Mouse (Mus musculus): ENCODE data around the gene Pfkm. TPM values are rescaled to one million over a fixed set of nuclear protein-coding genes. Genes with fewer than 3 reads are reported as not detected.

The Pfkm gene
- polyA plus RNA-seq, 1 experiment from 2014 or later = 12.8 TPM

DNA sequence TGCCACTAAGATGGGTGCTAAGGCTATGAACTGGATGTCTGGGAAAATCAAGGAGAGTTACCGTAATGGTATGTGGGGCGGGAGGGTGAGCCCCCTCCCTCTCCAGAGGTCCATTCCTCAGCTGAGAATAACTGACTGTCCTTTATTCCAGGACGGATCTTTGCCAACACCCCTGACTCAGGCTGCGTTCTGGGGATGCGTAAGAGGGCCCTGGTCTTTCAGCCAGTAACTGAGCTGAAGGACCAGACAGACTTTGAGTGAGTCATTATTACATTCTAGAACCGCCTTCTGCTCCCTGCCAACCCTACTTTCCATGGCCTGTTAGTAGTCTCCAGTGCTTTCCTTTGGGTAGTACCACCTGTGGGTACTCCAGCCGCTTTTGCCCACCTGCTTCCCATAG lies 39.1 kb downstream of the Pfkm start:
- Histone ChIP-seq H3K27me3 (replicated peaks; ENCODE audit: insufficient read depth, low read length) (no peaks in the 10 kb centered on the region), H3K27ac (ENCODE audit: low read length) (0 out of 2 replicates have a peak overlapping the region, but pooled peaks have one; percentile 1), H3K9me3 (ENCODE audit: low read length) (no peaks in the 10 kb centered on the region), H3K36me3 (ENCODE audit: insufficient read depth, low read length) (peaks cover 11% of the 10 kb centered on the region; the same call in 1 of the 2 replicates), H3K4me2 (replicated peaks; ENCODE audit: low read depth, low read length) (no peak overlapping the region), H3K9ac (replicated peaks; ENCODE audit: low read depth) (no peak overlapping the region), H3K4me1 (ENCODE audit: insufficient read depth, low read depth, low read length) (no peaks in the 10 kb centered on the region), H3K4me3 (ENCODE audit: low read depth, low read length) (no peak overlapping the region)
- 88% methylated on average over 7 of the region's 7 CpGs for WGBS
- DNase-seq (ENCODE audit: low spot score) = peak; percentile 10
- no peak for TF ChIP-seq CTCF (IDR thresholded peaks at IDR 0.05)
- TF ChIP-seq EP300 (IDR thresholded peaks at IDR 0.05) = no peak
- peak; percentile 36; the same call in 1 of the 2 replicates for ATAC-seq

DNA sequence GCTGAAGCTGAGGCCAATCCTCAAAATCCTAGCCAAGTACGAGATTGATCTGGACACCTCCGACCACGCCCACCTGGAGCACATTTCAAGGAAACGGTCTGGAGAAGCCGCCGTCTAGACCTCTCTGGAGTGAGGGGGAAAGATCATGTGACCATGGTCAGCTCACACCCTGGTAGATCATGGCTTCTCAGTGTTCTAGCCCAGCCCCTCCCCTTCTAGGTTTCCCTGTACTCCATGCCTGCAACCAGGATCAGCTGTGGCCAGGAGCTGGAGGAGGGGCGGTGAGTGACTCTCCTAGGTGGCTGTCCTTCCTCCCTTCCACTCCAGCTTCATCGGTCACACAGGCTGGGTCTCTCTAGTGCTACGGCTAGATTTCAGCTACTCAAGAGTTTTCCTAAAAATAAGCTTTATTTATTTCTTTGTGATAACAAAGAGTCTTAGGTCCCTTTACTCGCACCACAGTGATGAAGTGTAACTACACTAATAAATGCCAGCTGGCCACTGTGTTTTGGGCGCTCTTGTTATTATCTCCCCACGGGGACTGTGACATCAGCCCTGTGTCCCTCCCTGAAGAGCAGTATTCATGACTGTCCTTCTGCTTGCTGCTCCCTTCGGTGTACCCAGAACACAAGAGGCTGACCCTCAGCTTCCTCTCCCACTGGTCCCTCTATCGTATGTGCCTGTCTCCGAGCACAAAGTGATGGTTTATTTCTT lies 39.7 kb downstream of the Pfkm start:
- no peak overlapping the region for H3K4me3 ChIP-seq (ENCODE audit: low read depth, low read length)
- H3K4me1 ChIP-seq (ENCODE audit: insufficient read depth, low read depth, low read length) = no peaks in the 10 kb centered on the region
- H3K27me3 ChIP-seq (replicated peaks; ENCODE audit: insufficient read depth, low read length) = no peaks in the 10 kb centered on the region
- H3K9ac ChIP-seq (replicated peaks; ENCODE audit: low read depth) = no peak overlapping the region
- DNase-seq (ENCODE audit: low spot score) = peak; percentile 42
- 0 out of 2 replicates have a peak overlapping the region, but pooled peaks have one; percentile 1 for H3K27ac ChIP-seq (ENCODE audit: low read length)
- TF ChIP-seq CTCF (IDR thresholded peaks at IDR 0.05) (no peak), EP300 (IDR thresholded peaks at IDR 0.05) (no peak)
- WGBS = 65% methylated on average over 15 of the region's 15 CpGs
- no peak overlapping the region for H3K4me2 ChIP-seq (replicated peaks; ENCODE audit: low read depth, low read length)
- no peaks in the 10 kb centered on the region for H3K9me3 ChIP-seq (ENCODE audit: low read length)
- peaks cover 15% of the 10 kb centered on the region; the same call in 1 of the 2 replicates for H3K36me3 ChIP-seq (ENCODE audit: insufficient read depth, low read length)
- ATAC-seq = peak; percentile 81

- H3K9ac ChIP-seq (replicated peaks; ENCODE audit: low read depth) = no peak overlapping the region
- peaks cover 15% of the 10 kb centered on the region; the same call in 1 of the 2 replicates for H3K36me3 ChIP-seq (ENCODE audit: insufficient read depth, low read length)
- DNase-seq (ENCODE audit: low spot score) (no peak), ATAC-seq (no peak)
- no peak overlapping the region for H3K4me2 ChIP-seq (replicated peaks; ENCODE audit: low read depth, low read length)
- no peak overlapping the region for H3K27ac ChIP-seq (ENCODE audit: low read length)
- H3K4me3 ChIP-seq (ENCODE audit: low read depth, low read length) = no peak overlapping the region
- H3K4me1 ChIP-seq (ENCODE audit: insufficient read depth, low read depth, low read length) = no peaks in the 10 kb centered on the region
- no peaks in the 10 kb centered on the region for H3K9me3 ChIP-seq (ENCODE audit: low read length)
- 83% methylated on average over 3 of the region's 3 CpGs for WGBS
- no peaks in the 10 kb centered on the region for H3K27me3 ChIP-seq (replicated peaks; ENCODE audit: insufficient read depth, low read length)
- TF ChIP-seq CTCF (IDR thresholded peaks at IDR 0.05) (no peak), EP300 (IDR thresholded peaks at IDR 0.05) (no peak)
Measured at GRCm38 (mm10) chr15:98133471-98133870, 41.1 kb downstream of the Pfkm start.

DNA sequence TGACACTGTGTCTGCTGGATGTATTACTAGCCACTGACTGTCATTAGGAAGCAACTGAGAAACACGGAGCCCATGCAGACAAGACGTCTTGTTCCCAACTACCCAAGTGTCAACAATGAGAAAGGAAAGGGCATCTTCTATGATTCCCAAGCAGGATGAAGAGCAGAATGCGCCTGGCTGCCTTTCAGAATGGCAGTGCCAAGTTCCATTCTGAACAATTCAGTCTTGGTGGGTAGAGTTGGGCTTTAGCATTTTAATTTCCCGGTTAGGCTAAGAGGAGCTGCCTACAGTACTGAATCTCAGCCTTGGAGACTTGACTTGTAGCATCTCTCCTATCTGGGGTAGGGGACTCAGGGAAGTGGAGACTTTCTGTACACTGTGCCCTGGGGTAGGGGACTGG lies 41.6 kb downstream of the Pfkm start:
- Histone ChIP-seq H3K4me3 (ENCODE audit: low read depth, low read length) (no peak overlapping the region), H3K4me1 (ENCODE audit: insufficient read depth, low read depth, low read length) (no peaks in the 10 kb centered on the region), H3K36me3 (ENCODE audit: insufficient read depth, low read length) (peaks cover 15% of the 10 kb centered on the region; the same call in 1 of the 2 replicates), H3K9me3 (ENCODE audit: low read length) (no peaks in the 10 kb centered on the region), H3K4me2 (replicated peaks; ENCODE audit: low read depth, low read length) (no peak overlapping the region), H3K27ac (ENCODE audit: low read length) (no peak overlapping the region), H3K27me3 (replicated peaks; ENCODE audit: insufficient read depth, low read length) (no peaks in the 10 kb centered on the region), H3K9ac (replicated peaks; ENCODE audit: low read depth) (no peak overlapping the region)
- TF ChIP-seq CTCF (IDR thresholded peaks at IDR 0.05) (no peak), EP300 (IDR thresholded peaks at IDR 0.05) (no peak)
- ATAC-seq (no peak), DNase-seq (ENCODE audit: low spot score) (no peak)
- WGBS = 87% methylated on average over 4 of the region's 4 CpGs

GRCm38 (mm10) chr15:98134666-98135065 lies 42.3 kb downstream of the Pfkm start:
- no peak for ATAC-seq
- no peak for DNase-seq (ENCODE audit: low spot score)
- no peak overlapping the region for H3K4me2 ChIP-seq (replicated peaks; ENCODE audit: low read depth, low read length)
- WGBS = 75% methylated on average over 3 of the region's 3 CpGs
- no peaks in the 10 kb centered on the region for H3K9me3 ChIP-seq (ENCODE audit: low read length)
- H3K36me3 ChIP-seq (ENCODE audit: insufficient read depth, low read length) = peaks cover 20% of the 10 kb centered on the region; the same call in 1 of the 2 replicates
- H3K27ac ChIP-seq (ENCODE audit: low read length) = no peak overlapping the region
- TF ChIP-seq CTCF (IDR thresholded peaks at IDR 0.05) (no peak), EP300 (IDR thresholded peaks at IDR 0.05) (no peak)
- H3K4me1 ChIP-seq (ENCODE audit: insufficient read depth, low read depth, low read length) = no peaks in the 10 kb centered on the region
- H3K9ac ChIP-seq (replicated peaks; ENCODE audit: low read depth) = no peak overlapping the region
- no peak overlapping the region for H3K4me3 ChIP-seq (ENCODE audit: low read depth, low read length)
- H3K27me3 ChIP-seq (replicated peaks; ENCODE audit: insufficient read depth, low read length) = no peaks in the 10 kb centered on the region

- H3K4me1 ChIP-seq (ENCODE audit: insufficient read depth, low read depth, low read length) = no peaks in the 10 kb centered on the region
- H3K4me3 ChIP-seq (ENCODE audit: low read depth, low read length) = no peak overlapping the region
- H3K9ac ChIP-seq (replicated peaks; ENCODE audit: low read depth) = no peak overlapping the region
- peaks cover 23% of the 10 kb centered on the region; the same call in 1 of the 2 replicates for H3K36me3 ChIP-seq (ENCODE audit: insufficient read depth, low read length)
- TF ChIP-seq CTCF (IDR thresholded peaks at IDR 0.05) = no peak
- no peak for TF ChIP-seq EP300 (IDR thresholded peaks at IDR 0.05)
- WGBS = 92% methylated on average over 13 of the region's 13 CpGs
- no peaks in the 10 kb centered on the region for H3K27me3 ChIP-seq (replicated peaks; ENCODE audit: insufficient read depth, low read length)
- H3K27ac ChIP-seq (ENCODE audit: low read length) = no peak overlapping the region
- DNase-seq (ENCODE audit: low spot score) (no peak), ATAC-seq (no peak)
- no peaks in the 10 kb centered on the region for H3K9me3 ChIP-seq (ENCODE audit: low read length)
- no peak overlapping the region for H3K4me2 ChIP-seq (replicated peaks; ENCODE audit: low read depth, low read length)
Measured at GRCm38 (mm10) chr15:98135671-98136070, 43.3 kb downstream of the Pfkm start.
